Mouse (Mus musculus): ENCODE results near the gene Plxnb3.

DNA sequence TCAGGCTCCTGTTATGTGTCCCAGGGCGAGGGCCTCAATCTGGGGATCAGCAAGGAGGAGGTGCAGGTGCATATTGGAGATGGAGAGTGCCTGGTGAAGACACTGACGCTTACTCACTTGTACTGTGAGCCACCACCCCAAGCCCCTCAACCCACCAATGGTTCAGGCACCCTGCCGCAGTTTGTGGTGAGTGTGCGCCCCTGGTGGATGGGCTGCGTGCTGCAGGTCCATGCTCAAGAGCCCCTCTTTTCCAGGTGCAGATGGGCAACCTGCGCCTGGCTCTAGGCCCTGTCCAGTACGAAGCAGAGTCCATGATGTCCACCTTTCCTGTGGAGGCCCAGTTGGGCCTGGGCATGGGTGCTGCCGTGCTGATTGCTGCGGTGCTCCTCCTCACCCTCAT, 10.4 kb downstream of the Plxnb3 start:
- peak; percentile 41; the same call in 1 of the 2 replicates for TF ChIP-seq CTCF (IDR thresholded peaks at IDR 0.05; ENCODE audit: low read depth, low read length)
- TF ChIP-seq POLR2AphosphoS5 (IDR thresholded peaks at IDR 0.05; ENCODE audit: insufficient replicate concordance, low read depth, low read length), result no peak
- TF ChIP-seq GATA2 (IDR thresholded peaks at IDR 0.05; ENCODE audit: borderline replicate concordance, low read depth, low read length), result no peak

Data from G1E (cell line).